Mouse (Mus musculus) left cerebral cortex, adult 11 months (tissue): ENCODE measurements at regions not wholly inside any gene's neighbourhood (a gene's known extent, or its start where the extent isn't known, plus 50 kb on each side); places are given as distances from the start of the nearest gene placed in this dataset.
"Not testable (repeated sequence)": the region's sequence is repeated elsewhere in the genome, so short reads cannot be mapped to it uniquely, and the experiment has no call there.

Experiments
- DNase-seq: peaks from one replicate; pipeline ENCODE4 v3.0.0; 2022; ENCODE audit warnings: low spot score

DNA sequence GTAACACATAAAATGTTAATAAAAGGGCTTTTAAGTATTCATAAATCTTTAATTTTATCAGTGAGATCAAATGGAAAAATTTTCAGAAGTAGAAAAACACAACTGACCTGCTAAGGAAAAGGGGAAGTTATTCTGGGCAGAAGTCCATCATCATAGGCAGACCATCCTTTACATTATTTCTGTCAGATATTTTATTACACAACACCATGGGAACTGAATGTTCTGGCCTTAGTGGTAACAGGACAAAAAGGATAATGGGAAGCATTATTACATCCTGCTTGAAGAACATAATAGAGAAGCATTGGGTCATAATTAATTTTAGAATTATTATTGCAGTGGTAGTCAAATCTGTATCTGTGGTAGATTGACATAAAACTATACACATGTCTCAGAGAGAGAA, 603.5 kb upstream of the Gje1 start:
- no peak for DNase-seq

DNA sequence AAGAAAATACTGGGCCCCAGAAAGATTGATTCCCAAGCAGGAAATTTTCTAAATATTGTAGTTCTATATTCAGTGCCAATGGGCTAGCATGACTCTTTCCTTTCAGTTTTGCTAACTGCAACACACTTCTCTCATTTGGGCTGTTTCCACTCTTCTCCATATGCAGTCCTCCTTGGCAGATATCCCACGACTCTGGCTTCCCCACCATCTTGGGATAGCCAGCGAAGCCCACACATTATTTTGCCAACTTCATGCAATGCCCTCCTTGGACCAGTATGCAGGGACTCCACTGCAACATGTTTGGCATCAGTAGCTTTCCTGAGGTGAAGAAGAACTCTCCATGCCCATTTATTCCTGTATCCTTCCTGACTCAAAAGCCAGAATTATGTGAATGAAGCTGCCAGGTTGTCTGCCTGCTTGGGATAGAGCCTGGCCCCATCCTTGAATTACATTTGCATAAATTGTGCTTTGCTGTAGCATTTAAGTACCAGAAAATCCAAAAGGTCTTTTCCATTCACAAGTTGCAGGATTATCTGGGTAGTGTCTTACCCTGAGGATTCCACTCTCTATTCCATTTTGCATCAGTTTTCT, 599.1 kb upstream of the Gje1 start:
- no peak for DNase-seq

DNA sequence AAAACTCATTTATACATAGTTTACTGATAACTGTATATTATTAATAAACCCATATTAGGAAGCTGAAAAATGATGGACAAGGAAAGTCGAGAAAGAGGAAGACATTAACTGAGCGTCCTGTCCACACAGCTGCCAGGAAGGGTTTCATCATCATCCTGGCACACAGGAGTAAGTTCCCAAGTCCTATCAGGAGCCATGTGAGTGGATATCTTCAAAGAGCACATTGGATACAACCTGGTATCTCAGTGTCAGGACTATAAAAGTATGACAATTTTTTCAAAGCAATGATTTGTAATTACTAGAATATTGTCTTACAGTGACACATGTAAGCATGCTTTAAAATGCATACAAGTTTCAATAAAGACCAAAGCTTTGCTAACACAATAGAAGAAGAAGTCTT, 592.6 kb upstream of the Gje1 start:
- DNase-seq = no peak

DNA sequence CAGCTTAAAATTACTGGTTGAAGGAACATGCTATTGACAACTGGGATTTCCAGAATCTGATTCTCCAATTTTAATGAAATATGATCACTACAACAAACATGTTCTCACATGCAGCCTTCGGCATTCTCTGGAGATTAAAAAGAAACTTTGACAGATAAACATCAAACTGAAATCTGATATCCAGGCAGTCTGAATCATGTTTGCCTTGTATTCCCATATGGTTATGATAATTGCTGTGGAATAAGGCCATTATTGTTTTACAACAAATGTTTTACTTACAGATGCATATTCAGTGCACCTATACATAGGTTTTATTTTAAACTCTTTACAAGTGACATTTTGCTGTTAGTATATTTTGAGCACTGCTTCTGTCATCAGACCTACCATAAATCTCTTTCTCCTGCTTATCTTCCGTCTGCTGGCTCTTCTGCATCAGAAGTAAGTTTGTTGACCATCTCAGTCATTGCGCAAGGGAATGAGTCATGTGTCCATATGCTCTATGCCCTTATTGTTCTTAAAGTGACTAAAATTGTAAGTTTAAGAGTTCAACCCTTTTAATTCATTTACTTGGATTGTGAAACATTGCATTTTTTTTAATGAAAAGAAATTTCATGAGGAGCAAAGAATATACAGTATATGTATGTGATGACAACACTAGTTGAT, 587.9 kb upstream of the Gje1 start:
- no peak for DNase-seq

DNA sequence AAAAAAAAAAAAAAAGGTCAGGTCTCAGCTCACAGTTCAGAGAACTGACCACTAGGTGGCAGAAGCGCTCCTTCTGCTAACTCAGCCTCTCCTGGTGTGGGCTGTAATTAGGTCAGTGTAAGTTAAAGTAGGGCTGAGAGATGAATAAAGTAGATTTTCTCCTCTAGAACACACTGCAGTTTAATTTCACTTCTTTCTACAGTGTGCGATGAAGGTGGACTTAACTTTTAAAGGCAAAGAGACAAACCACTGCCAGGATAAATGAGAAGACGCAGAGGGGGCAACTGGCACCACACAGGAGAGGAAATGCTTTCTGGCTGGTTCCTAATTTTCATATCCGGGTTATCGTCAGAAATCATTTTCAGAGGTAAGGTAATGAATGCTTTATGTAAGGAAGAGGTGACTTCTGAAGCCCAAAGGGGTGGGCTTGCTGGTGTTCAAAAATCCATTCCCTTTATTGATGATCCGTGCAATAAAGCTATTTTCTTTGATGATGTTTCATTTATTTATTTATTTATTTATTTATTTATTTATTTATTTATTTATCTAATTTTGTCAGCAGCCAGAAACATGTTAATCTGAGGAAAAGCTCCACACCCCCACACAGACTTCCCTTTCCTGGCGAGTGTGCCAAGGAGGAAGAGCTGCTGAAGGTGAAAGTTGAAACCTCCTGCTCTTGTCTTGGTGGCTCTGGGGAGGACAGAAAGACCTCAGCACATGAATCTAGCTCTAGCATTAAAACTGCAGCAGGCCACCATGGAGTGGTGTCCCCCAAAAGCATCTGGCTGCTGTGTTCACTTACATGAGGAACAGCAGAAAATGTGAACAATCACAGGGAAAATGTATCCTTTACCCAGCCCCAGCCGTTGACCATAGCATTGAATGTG, 582.4 kb upstream of the Gje1 start:
- peak; percentile 60 for DNase-seq

DNA sequence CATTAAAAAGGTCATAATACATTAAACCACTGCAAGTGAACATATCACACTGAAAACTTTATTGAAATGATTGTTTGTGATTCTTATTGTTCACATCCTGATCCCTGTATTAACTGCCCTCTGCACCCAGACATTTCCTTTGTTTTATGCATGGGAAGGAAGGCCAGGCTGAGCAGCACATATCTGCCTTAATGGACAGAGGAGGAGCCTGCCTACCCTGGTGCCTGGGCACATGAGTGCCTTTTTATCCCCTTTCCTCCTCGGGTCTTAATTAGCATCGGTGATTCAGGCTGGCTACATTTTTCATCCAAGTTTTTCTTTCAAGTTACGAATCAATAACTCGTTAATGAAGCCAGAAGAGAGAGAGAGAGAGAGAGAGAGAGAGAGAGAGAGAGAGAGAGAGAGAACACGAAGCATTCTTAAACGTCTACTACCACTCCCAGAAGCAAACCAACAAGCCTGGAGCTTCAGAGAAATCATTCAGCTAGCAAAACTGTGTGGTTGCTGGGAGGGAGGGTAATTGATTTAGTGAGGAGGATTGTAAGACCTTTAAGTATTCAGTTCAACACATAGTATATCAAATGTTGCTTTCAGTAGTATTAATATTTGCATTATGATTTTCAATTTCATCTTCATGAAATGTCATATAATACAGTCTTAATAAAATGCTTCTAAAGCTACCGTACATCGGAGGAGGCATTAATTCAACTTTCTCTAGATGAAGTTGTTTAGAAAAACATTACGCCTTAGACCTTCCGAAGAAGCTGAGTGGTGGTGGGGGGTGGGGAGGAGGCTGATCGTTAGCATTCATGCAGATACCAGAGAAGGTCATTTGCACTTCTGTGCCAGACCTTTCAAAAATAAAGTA, 581.6 kb upstream of the Gje1 start:
- no peak for DNase-seq

DNA sequence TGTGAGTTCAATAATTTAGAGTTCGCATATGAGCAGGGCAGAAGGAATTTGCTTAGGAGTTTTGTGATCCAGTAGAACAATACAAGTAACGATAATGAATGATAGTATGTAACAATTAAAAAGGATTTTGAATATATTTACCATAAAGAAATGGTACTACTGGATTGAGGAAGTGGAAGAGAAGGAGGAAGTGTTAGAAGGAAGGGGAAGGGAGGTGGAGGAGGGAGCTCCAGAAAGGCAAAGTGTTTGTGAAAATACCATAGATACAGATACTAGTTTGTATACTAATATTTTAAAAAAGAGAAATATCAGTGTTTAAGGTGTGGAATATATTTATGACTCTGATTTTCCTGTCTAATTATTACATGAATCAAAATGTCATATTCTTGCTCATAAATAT, 579.2 kb upstream of the Gje1 start:
- no peak for DNase-seq

DNA sequence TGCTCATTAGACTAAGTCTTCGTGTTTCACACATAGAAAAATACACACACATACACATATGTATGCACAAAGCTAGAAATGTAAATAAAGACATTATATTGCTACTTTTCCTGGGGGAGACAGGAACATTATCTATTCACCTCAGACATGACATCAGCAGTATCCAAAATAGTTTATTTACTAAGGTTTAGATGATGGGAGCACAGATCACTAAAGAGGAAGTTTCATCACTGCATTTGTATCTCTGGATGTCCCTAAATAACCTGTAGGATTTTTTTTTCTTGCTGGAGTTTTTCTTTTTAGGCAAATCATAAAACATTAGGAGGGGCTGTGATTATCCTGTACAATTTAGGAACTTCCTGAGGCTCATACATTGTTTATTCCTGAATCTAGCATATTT, 576.1 kb upstream of the Gje1 start:
- no peak for DNase-seq

DNA sequence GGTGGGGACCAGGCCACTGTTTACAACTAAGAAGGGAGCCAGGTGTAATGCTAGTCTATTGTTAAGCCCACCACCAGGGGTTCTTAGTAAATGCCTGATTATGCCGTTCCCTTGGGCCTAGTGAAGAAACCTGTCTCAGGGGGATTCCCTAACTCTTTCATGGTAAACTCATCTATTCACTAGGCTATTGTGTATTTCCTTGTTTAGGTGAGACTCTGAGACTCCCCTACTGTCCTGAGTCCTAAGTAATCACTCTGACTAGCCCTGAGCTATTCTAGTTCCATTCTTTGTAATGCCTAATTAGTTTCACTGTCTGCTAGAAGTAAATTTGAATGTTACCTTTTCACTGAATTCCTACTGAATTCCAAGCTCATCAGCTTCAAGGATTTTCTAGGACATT, 545.3 kb upstream of the Gje1 start:
- not testable (repeated sequence) for DNase-seq

DNA sequence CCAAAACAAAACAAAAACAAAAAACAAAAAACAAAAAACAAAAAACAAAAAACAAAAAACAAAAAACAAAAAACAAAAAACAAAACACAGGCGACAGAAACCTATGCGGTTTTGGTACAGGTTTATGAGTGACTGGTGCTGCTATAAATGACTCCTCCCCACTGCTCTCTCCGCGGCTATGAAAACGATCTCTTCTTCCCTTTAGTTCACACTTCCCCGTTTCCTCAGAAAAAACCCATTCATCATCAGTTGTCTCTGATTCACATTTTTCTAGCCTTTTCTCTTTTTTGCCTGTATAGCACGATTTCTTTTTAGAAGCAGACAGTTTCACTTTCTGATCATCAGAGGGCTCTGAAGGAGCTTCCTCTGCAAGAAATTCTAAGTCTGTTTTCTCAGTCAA, 544.3 kb upstream of the Gje1 start:
- DNase-seq = not testable (repeated sequence)

DNA sequence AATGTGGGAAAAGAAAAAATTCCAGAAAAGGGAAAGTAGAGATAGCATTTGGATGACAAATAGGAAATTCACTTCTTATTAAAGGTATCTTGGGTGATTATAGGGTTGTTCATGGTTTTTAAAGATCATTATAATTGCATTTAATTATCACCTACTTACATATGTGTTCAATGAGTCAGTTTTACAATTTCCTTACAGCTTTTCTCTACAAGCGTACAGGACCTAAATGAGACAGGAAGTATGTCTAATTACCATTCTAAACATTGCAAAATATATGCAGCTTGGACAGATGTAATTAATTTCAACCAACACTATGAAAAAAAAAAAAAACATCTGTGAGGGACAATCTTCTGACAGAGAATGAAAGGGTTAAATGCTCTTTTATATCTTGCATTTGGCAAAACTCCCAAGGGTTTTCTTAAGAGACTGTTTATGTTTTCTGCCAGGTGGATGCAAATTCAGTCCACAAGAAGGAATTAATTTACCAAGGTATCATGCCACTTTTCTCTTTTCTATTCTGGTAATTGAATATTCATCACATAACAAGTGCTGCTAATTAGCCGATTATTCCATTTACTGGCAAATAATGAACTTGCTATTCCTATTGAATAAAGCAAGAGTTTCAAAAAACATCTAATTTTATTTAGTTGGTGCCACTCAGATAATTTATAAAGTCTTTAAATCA, 531.5 kb upstream of the Gje1 start:
- no peak for DNase-seq

DNA sequence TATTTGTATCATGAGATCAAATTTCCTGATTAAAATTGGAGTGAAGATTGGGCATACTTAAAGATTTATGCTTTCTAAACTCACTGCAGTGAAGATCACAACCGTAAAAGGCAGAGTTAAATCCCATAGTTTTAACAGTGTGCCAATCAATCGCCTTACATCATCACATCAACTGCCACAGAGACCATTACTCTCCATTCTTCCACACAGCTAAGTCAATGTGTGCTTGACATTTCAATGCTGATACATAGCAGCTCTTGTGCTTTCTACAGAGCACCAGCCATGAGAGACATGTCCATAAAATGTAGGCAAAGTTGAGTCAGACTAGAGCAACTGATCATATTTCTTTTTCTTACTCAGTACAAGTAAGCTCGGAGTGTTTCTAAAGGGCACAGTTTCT, 530.9 kb upstream of the Gje1 start:
- no peak for DNase-seq

DNA sequence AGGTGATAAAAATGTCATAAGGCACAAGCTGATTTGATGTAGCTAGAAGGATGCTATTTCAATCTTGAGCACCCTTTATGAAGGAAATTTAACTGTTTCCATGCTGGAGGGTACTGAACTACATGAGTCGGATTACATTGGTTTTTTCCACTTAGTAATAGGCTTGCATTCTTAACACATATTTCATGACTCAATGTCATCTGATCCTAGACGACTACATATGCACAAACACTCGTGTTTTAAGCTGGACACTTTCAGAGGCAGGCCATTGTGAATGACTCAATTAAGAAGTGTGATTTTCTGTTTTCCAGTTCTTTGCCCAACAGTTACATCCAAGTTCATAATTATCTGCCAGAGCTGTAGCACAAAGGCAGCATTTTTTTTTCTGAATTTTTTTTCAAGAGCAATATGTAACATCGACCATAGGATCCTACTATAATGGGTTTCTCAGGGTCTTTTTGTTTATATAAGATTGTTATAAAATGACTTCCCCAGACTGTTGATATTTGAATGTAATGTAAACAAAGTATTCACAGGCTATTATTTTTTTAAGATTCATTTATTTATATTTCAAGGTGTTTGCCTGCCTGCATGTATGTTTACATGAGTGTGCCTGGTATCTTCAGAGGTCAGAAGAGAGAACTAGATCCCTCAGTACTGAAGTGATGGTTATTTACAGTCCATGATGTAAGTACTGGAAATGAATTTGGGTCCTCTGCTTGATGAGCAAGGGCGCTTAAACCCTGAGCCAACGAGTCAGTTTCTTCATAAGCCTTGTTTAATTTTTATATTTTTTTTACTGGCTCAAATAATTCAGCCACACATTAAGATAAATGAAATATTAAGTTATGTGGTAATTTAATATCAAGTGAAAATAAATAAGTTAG, 526.6 kb upstream of the Gje1 start:
- DNase-seq = no peak

DNA sequence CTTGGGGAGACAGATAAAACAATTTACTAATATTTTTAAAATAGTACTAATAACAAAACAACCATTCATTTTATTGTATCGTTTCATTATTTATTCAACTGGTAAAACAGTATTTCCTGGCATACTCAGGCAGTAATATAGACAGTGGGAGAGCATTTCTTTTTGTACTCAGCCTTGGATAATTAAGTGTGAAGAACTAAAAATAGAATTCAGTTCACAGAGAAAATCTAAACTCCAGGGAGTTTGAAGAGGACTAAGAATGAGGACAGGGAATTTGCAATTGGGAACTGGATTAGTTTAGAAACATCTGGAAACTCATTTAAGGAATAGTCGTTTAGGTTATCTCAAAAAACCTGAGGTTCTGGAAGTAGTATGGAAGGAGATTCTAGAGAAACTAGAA, 525.4 kb upstream of the Gje1 start:
- no peak for DNase-seq

DNA sequence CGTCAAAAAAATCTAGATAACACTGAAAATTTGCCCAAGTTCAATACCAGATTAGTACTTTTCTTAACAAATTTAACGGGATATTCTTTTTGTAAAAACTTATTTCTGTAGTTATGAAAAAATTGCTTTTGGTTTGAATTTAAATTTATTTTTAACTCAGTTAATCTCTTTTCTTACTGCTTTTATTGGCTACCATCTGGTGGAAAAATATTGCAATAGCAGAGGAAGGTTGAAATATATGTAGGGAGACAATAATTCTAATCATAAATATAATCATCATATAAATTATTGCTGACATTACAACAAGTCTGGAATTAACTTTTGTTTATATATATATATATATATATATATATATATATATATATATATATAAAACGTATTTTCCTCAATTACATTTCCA, 500.9 kb upstream of the Gje1 start:
- DNase-seq = no peak

DNA sequence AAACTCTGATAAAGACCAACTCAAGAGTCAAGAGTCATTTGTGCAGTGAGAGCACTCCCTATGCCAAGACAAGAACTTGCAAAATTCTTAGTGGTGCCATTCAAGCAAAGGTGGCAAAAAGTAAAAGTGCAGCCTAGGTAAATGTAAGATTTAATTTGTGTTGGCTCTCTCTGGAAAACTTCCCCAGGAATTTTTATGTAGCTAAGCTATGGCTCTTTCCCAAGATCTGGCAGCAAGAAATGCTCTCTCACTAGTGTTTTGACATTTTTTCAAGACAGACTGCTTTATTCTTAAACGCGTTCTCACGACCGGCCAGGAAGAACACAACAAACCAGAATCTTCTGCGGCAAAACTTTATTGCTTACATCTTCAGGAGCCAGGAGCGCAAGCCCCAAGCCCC, 461.6 kb upstream of the Gje1 start:
- DNase-seq = no peak

DNA sequence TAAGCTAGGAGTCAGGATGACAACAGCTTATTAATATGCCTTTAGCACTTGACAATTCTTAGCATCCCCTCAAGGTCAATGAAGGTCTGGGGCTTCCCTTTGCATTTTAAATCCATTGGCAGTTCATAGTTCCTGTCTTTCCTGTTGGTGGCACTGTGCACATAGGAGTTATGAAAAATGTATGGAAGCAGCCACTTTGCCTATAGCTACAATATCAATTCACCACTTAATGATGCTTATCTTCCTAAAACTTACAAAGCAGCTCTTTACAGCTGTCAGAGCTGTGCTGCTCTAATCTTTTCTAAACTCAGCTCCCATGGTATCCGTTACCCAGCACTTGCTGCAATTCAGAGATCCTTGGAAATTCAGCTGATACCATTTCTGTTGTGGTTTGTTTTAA, 456.4 kb upstream of the Gje1 start:
- no peak for DNase-seq

DNA sequence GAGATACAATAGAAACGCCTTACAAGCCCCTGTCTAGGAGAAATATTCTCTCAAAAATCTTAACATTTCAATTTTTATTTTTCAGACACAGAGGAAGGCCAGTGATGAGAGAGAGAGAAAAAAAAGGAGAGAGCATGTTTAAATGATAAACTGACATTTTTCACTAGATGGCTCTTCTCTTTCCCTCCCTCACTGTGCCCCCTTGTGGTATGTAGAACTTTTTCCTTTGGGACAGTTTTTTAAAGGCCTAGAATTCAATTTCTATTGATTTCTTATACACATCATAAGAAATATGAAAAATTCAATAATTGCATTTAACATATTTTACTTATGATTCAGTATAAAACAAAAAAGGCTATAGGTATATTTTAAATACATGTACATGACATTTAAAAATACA, 454.5 kb upstream of the Gje1 start:
- DNase-seq = no peak

DNA sequence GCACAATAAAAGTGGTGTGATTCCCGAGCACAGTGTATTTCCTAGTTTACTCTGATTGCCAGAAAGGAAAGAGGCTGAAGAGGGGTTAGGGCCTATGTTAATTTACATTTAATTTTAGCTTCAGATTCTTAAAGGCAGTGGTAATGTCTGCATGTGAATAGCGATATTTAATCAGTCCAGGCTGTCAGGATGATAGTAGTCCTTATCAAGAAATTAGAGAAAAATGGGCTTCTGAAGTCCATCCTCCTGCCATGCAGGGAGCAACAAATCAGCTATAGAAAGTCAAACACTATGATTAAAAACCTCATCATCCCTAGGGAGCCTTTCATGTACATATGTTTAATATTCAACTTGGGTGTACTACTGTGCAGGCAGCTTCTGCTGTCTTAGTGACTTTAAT, 422.7 kb upstream of the Gje1 start:
- no peak for DNase-seq
